Mouse (Mus musculus) fibroblast of lung, adult 2 months (primary cell): Measurements from ENCODE around the gene Prpsap1.
"Not testable (repeated sequence)": the region's sequence is repeated elsewhere in the genome, so short reads cannot be mapped to it uniquely, and the experiment has no call there.

Experiments
- DNase-seq: peaks from one replicate; pipeline ENCODE4 v3.0.0-alpha.2; 2011; ENCODE audit warnings: low read depth

Gene Prpsap1

GRCm38 (mm10) chr11:116428872-116429859 lies 64.8 kb downstream of the Prpsap1 start:
- no peak for DNase-seq

DNA sequence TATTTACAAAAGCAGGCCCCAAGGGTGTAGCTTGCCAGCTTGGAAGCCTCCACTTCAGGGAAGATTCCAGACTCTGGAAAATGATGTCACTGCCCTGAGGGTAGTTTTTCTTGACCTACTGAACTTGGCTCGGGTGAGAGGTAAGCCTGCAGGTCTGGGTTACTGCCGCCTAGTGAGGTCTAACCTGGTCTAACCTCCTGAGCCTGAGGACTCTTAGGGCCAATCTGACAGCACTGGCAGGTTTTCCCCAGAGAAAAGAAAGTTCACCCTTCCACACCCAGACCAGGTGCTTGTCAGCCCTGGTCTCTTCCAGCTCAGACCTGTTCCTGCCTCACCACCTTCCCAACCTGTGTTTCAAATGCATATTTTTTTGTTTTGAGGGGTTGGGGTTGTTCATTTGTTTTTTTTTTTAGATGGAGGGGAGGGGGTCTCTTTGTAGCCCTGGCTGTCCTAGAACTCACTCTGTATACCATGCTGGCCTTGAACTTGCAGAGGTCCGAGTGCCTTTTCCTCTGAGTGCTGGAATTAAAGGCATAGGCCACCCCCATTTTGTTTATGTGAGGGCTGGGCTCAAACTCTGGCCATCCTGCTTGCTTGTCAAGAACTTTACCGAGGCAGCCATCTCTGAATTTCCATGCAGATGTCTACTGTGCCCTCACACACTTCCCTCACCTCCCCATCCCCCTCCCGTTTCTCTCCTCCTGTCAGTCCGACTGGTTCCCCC lies 67.0 kb downstream of the Prpsap1 start:
- no peak for DNase-seq

DNA sequence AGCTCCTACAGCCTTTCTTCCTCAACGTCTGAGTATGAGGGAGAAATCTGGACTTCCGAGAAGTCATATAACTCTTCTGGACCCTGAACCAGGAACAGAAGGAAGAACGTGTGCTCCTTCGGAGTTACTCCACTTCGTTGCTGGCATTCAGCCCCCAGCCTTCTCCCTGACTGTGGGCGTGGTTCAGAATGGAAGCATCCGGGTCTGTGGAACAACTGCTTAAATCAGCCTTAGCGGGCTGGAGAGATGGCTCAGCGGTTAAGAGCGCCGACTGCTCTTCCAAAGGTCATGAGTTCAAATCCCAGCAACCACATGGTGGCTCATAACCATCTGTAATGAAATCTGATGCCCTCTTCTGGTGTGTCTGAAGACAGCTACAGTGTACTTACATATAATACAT lies 67.7 kb downstream of the Prpsap1 start:
- DNase-seq = not testable (repeated sequence)

- DNase-seq = no peak
Measured at GRCm38 (mm10) chr11:116424621-116425407, 69.2 kb downstream of the Prpsap1 start.

GRCm38 (mm10) chr11:116423782-116424620 lies 70.0 kb downstream of the Prpsap1 start:
- DNase-seq = no peak

DNA sequence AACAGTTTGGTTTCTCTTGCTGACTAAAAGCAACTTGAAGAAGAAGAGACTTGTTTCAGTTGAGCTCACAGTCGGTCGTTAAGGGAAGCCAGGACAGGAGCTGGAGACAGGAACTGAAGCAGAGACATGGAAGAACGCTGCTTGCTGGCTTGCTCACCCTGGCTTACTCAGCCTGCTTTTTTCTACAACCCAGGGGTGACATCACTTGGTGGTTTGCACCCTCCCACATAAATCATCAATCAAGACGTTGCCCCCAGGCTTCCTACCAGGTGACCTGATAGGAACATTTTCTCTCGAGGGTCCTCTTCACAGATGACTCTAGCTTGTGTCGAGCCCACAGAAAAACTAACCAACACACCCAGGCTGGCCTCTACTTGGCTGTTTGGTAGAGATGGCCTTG lies 70.8 kb downstream of the Prpsap1 start:
- DNase-seq = no peak

DNA sequence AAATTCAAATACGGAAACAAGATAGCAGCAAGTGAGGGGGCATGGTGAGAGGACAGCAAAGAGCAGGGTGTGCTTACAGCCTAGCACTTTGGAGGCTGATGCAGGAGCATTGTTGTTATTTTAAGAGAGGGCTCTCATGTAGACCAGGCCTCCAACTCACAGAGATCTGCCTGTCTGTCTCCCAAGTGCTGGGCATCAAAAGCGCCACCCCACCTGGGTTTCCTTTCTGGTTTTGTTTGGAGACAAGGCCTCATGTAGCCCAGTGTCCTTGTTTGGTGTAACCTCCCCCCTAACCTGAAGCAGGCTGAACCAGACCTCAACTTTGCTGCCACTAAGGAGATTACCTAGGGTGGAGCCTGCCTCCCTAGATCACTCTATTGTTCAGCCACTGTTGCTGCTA lies 71.4 kb downstream of the Prpsap1 start:
- DNase-seq = no peak

GRCm38 (mm10) chr11:116421102-116421501 lies 72.9 kb downstream of the Prpsap1 start:
- no peak for DNase-seq
